Mouse (Mus musculus) megakaryocyte, adult 5-6 weeks (primary cell): Measurements from ENCODE around the gene Smad1. TPM values are rescaled to one million over a fixed set of nuclear protein-coding genes. Genes with fewer than 3 reads are reported as not detected.

ENCODE experiments used
- ATAC-seq: 2 replicates; pipeline ENCODE4 v1.8.0; 2016; ENCODE audit warnings: mild to moderate bottlenecking, inconsistent platforms; ENCODE audit not compliant: poor library complexity, severe bottlenecking
- total RNA-seq, 2 experiments: library from RNA; stranded (forward) in 1 of 2; stranded (reverse) in 1 of 2; fragments of 153-499, 151-499 nt in 1 of 2; fragments of 221-1000, 200-1000 nt in 1 of 2; gene quantifications; 2 replicates each; pipeline versions ENCODE4 v1.2.3 to v1.2.4; 2015 to 2017

Gene Smad1
- total RNA-seq, 2 experiments from 2014 or later: 14.1 to 14.3 TPM

- no peak for ATAC-seq
Observed at GRCm38 (mm10) chr8:79305941-79306340, 93.4 kb downstream of the Smad1 start.

- no peak for ATAC-seq
Observed at GRCm38 (mm10) chr8:79301548-79301947, 97.8 kb downstream of the Smad1 start.

- peak; percentile 37 for ATAC-seq
Observed at GRCm38 (mm10) chr8:79299704-79300103, 99.6 kb downstream of the Smad1 start.

GRCm38 (mm10) chr8:79297763-79298162, 101.6 kb downstream of the Smad1 start:
- ATAC-seq: no peak

- no peak for ATAC-seq
Observed at GRCm38 (mm10) chr8:79295276-79296105, 103.8 kb downstream of the Smad1 start.

- ATAC-seq: peak; percentile 93
Observed at GRCm38 (mm10) chr8:79294610-79295275, 104.6 kb downstream of the Smad1 start, which contains the start of gene Mmaa. Mmaa (minus strand) TSS chr8:79294937.

GRCm38 (mm10) chr8:79293841-79294240, 105.5 kb downstream of the Smad1 start:
- ATAC-seq: no peak

GRCm38 (mm10) chr8:79292712-79293264, 106.5 kb downstream of the Smad1 start:
- no peak for ATAC-seq

GRCm38 (mm10) chr8:79289592-79289991, 109.7 kb downstream of the Smad1 start:
- ATAC-seq: no peak

- no peak for ATAC-seq
Observed at GRCm38 (mm10) chr8:79288681-79289080, 110.6 kb downstream of the Smad1 start.

Other genes starting within 250 kb of the Smad1 start
- not detected in 2 replicates for gene 1700011L22Rik, start 150.9 kb downstream of the Smad1 start, total RNA-seq (2015)
- gene 1700011L22Rik, start 150.9 kb downstream of the Smad1 start, total RNA-seq (2017): not detected in 2 replicates
- 3.8 and 4.1 TPM in 2 replicates for gene Mmaa, start 104.6 kb downstream of the Smad1 start, total RNA-seq (2015)
- 1.9 and 5.8 TPM in 2 replicates for gene Mmaa, start 104.6 kb downstream of the Smad1 start, total RNA-seq (2017)
- gene Otud4, start 240.1 kb upstream of the Smad1 start, total RNA-seq (2015): 29.2 and 38.7 TPM in 2 replicates
- 31.4 and 36.5 TPM in 2 replicates for gene Otud4, start 240.1 kb upstream of the Smad1 start, total RNA-seq (2017)